Mouse (Mus musculus) heart, postnatal 0 days (tissue): ENCODE data around the gene Cyp4f37. TPM values are rescaled to one million over a fixed set of nuclear protein-coding genes. Genes with fewer than 3 reads are reported as not detected.

Experiments
- ATAC-seq: fragments of 200-750 bp; cut with Nextera tagmentation; 2 replicates; pipeline ENCODE4 v1.8.0; 2017; ENCODE audit warnings: low read depth, moderate number of reproducible peaks, moderate library complexity; ENCODE audit not compliant: insufficient read depth
- DNase-seq: peaks from one replicate; pipeline ENCODE4 v3.0.0-alpha.2; 2016; ENCODE audit warnings: low spot score
- H3K27ac ChIP-seq: fragments of 300-500 bp; sonication (generic); 2 replicates; pipeline ENCODE4 v1.5.1; 2014; ENCODE audit warnings: low read depth, mild to moderate bottlenecking
- H3K27me3 ChIP-seq: fragments of 300-500 bp; sonication (generic); 2 replicates; pipeline ENCODE4 v1.6.1; 2014; ENCODE audit warnings: low read length, mixed read lengths; ENCODE audit not compliant: control insufficient read depth, insufficient read depth
- H3K36me3 ChIP-seq: fragments of 300-500 bp; sonication (generic); replicated peaks from 2 replicates; pipeline ENCODE4 v1.6.1; 2014; ENCODE audit warnings: low read length, mixed read lengths; ENCODE audit not compliant: control insufficient read depth, insufficient read depth
- H3K4me1 ChIP-seq: fragments of 300-500 bp; sonication (generic); 2 replicates; pipeline ENCODE4 v1.6.1; 2014; ENCODE audit warnings: antibody characterized with exemption; ENCODE audit not compliant: control insufficient read depth, insufficient read depth
- H3K4me2 ChIP-seq: fragments of 300-500 bp; sonication (generic); 2 replicates; pipeline ENCODE4 v1.6.1; 2014; ENCODE audit warnings: low read depth, mild to moderate bottlenecking, low read length, moderate library complexity
- H3K4me3 ChIP-seq: fragments of 300-500 bp; sonication (generic); 2 replicates; pipeline ENCODE4 v1.5.1; 2014; ENCODE audit warnings: low read depth, low read length
- H3K9ac ChIP-seq: fragments of 300-500 bp; sonication (generic); replicated peaks from 2 replicates; pipeline ENCODE4 v1.6.1; 2014; ENCODE audit warnings: low read depth, low read length, mixed read lengths
- H3K9me3 ChIP-seq: fragments of 300-500 bp; sonication (generic); replicated peaks from 2 replicates; pipeline ENCODE4 v1.6.1; 2016; ENCODE audit warnings: low read length; ENCODE audit not compliant: control insufficient read depth
- CTCF ChIP-seq: IDR thresholded peaks from 2 replicates; pipeline ENCODE4 v1.5.1; 2016; ENCODE audit warnings: antibody characterized with exemption, control low read depth, low read depth
- EP300 ChIP-seq: IDR thresholded peaks from 2 replicates; pipeline ENCODE4 v1.6.1; 2016; ENCODE audit warnings: antibody characterized with exemption, low read depth
- WGBS: fragments of 180-500 bp; shearing (Covaris S2); extraction: QIAGEN DNeasy Blood & Tissue Kit; methylation state at CpG from one replicate; pipeline ENCODE4 v1.1.7; 2014; 5-methylcytosine and 5-hydroxymethylcytosine counted together
- polyA plus RNA-seq: library from polyadenylated mRNA; unstranded; fragments of >200 nt; fragmentation: Nextera tagmentation; extraction: Ambion mirVana; gene quantifications from 2 replicates; pipeline ENCODE4 v1.2.1, GENCODE M21; 2015
- total RNA-seq: library from RNA; depleted of rRNA; stranded (reverse); fragments of >200 nt; gene quantifications from 2 replicates; pipeline ENCODE4 v1.2.3, GENCODE M21; 2014; ENCODE audit warnings: low replicate concordance

Gene Cyp4f37
- total and polyA plus RNA-seq, 2 experiments from 2014 or later = not detected

DNA sequence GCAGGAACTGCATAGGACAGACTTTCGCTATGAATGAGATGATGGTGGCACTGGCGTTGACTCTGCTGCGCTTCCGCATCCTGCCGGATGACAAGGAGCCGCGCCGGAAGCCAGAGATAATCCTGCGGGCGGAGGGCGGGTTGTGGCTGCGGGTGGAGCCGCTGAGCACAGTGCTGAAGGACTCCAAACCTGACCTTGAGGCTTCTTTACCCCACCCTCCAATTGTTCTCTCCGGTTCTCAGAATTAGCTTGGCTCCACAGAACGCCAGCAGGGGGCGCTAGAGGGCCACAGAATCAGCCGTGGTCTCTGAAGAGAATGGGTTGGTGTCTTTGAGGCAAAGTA is 13.8 kb downstream of the Cyp4f37 start:
- ATAC-seq = peak; percentile 86
- Histone ChIP-seq H3K4me2 (peak overlapping the region; percentile 59), H3K9ac (no peak overlapping the region)

GRCm38 (mm10) chr17:32636341-32636740 is 15.2 kb downstream of the Cyp4f37 start:
- 53% methylated on average over 3 of the region's 3 CpGs for WGBS
- 0 out of 2 replicates have a peak, but pooled peaks cover 3% of the 10 kb centered on the region for H3K4me1 ChIP-seq
- TF ChIP-seq EP300 = no peak
- no peak for TF ChIP-seq CTCF
- ATAC-seq (no peak), DNase-seq (no peak)
- no peaks in the 10 kb centered on the region for H3K9me3 ChIP-seq
- no peak overlapping the region for H3K9ac ChIP-seq
- no peak overlapping the region for H3K4me2 ChIP-seq
- H3K4me3 ChIP-seq = no peak overlapping the region
- H3K27me3 ChIP-seq = no peaks in the 10 kb centered on the region
- H3K36me3 ChIP-seq = no peaks in the 10 kb centered on the region
- H3K27ac ChIP-seq = no peak overlapping the region

More for the DNA sequence above, 13.8 kb downstream of the Cyp4f37 start:
- Histone ChIP-seq H3K9me3 (no peaks in the 10 kb centered on the region), H3K36me3 (no peaks in the 10 kb centered on the region), H3K27ac (no peak overlapping the region), H3K27me3 (no peaks in the 10 kb centered on the region), H3K4me3 (peak overlapping the region; percentile 31), H3K4me1 (0 out of 2 replicates have a peak, but pooled peaks cover 3% of the 10 kb centered on the region)
- TF ChIP-seq CTCF (peak; percentile 94), EP300 (no peak)
- peak; percentile 73 for DNase-seq
- under 1% methylated on average over 17 of the region's 17 CpGs for WGBS

GRCm38 (mm10) chr17:32637151-32637550 is 16.0 kb downstream of the Cyp4f37 start:
- TF ChIP-seq CTCF = no peak
- no peak for TF ChIP-seq EP300
- Histone ChIP-seq H3K36me3 (no peaks in the 10 kb centered on the region), H3K4me3 (no peak overlapping the region), H3K9ac (no peak overlapping the region), H3K4me1 (0 out of 2 replicates have a peak, but pooled peaks cover 3% of the 10 kb centered on the region), H3K9me3 (no peaks in the 10 kb centered on the region), H3K27ac (no peak overlapping the region), H3K4me2 (no peak overlapping the region), H3K27me3 (no peaks in the 10 kb centered on the region)
- DNase-seq = no peak
- WGBS = 66% methylated on average over 2 of the region's 2 CpGs
- no peak for ATAC-seq

DNA sequence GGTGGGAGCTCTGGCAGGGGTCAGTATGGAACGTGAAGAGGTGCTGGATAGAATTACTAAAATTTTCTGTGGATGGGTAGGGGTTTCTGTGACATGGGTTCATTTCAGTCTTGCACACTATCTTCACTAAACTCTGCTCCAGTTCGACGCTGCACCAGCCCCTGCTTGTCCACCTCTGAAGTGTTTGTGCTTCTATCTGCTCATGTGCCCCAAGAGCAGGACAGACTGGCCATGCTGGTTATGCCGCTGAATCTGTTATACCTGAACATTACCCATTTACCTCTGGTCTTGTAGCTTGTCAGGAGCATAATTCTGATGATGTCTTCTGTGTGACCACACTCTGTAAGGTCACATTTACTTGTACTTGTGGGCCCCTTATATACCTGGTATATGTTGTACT is 25.5 kb downstream of the Cyp4f37 start:
- Histone ChIP-seq H3K4me2 (no peak overlapping the region), H3K27ac (no peak overlapping the region), H3K36me3 (no peaks in the 10 kb centered on the region), H3K4me1 (no peaks in the 10 kb centered on the region), H3K9me3 (no peaks in the 10 kb centered on the region), H3K4me3 (no peak overlapping the region), H3K9ac (no peak overlapping the region), H3K27me3 (no peaks in the 10 kb centered on the region)
- WGBS = 78% methylated on average over 4 of the region's 4 CpGs
- DNase-seq (no peak), ATAC-seq (no peak)
- TF ChIP-seq EP300 (no peak), CTCF (no peak)

DNA sequence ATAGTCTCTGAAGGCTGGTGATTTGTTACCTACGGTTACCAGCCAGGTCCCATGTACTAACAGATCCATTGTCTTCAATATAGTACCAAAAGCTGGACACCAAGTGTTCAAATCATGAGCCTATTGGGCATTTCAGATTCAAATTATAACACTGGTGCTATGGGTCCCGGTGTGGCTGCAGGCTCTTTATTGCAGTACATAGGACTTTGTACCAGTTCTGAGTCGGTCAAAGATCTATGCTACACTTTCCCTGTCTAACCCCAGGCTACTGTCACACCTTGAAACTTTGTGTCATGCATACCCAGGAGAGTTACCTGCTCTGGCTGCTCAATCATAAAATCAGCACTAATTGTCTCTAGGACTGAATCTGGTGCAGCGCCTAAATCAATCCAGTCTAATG is 32.8 kb downstream of the Cyp4f37 start:
- DNase-seq (no peak), ATAC-seq (no peak)
- Histone ChIP-seq H3K27me3 (no peaks in the 10 kb centered on the region), H3K4me1 (no peaks in the 10 kb centered on the region), H3K9me3 (no peaks in the 10 kb centered on the region), H3K9ac (no peak overlapping the region), H3K27ac (no peak overlapping the region), H3K4me2 (no peak overlapping the region), H3K4me3 (no peak overlapping the region), H3K36me3 (no peaks in the 10 kb centered on the region)
- WGBS = 82% methylated on average over 4 of the region's 4 CpGs
- no peak for TF ChIP-seq EP300
- no peak for TF ChIP-seq CTCF

DNA sequence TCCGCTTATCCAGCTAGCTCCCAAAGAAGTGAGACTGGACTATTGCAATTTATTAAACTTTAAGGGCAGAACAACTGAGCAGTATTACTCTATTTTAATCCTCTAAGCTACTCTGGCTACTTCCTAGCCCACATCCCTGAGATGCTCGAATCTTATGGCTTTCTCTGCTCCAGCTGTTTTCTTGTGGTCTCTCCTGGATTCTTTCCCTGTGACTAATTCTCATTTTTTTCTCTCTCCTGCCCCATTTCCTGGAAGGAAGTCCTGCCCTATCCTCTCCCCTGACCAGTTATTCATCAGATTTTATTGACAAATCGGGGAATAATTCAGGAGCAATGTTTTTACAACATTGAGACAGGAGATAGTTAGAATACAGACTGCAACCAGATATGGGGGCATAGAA is 35.9 kb downstream of the Cyp4f37 start:
- H3K27ac ChIP-seq = no peak overlapping the region
- 54% methylated on average over 3 of the region's 3 CpGs for WGBS
- no peak overlapping the region for H3K4me2 ChIP-seq
- no peaks in the 10 kb centered on the region for H3K27me3 ChIP-seq
- no peak for TF ChIP-seq EP300
- TF ChIP-seq CTCF = no peak
- no peaks in the 10 kb centered on the region for H3K9me3 ChIP-seq
- no peak for DNase-seq
- H3K36me3 ChIP-seq = no peaks in the 10 kb centered on the region
- H3K9ac ChIP-seq = no peak overlapping the region
- ATAC-seq = no peak
- no peaks in the 10 kb centered on the region for H3K4me1 ChIP-seq
- no peak overlapping the region for H3K4me3 ChIP-seq
